Mouse (Mus musculus) lung, embryonic 14.5 days (tissue): ENCODE results near the gene Trabd2b. TPM values are rescaled to one million over a fixed set of nuclear protein-coding genes. Genes with fewer than 3 reads are reported as not detected.

ENCODE experiments used
- ATAC-seq: fragments of 200-750 bp; cut with Nextera tagmentation; 2 replicates; pipeline ENCODE4 v1.8.0; 2017; ENCODE audit warnings: mild to moderate bottlenecking, moderate TSS enrichment, moderate library complexity; ENCODE audit not compliant: insufficient read depth
- DNase-seq: peaks from one replicate; pipeline ENCODE4 v3.0.0-alpha.2; 2015
- H3K27ac ChIP-seq: fragments of 300-500 bp; sonication (generic); 2 replicates; pipeline ENCODE4 v1.5.1; 2014; ENCODE audit warnings: low read depth, mild to moderate bottlenecking, moderate library complexity
- H3K27me3 ChIP-seq: fragments of 300-500 bp; sonication (generic); 2 replicates; pipeline ENCODE4 v1.6.1; 2014; ENCODE audit warnings: low read length, control low read depth; ENCODE audit not compliant: insufficient read depth
- H3K36me3 ChIP-seq: fragments of 300-500 bp; sonication (generic); 2 replicates; pipeline ENCODE4 v1.6.1; 2014; ENCODE audit warnings: control low read depth; ENCODE audit not compliant: insufficient read depth
- H3K4me1 ChIP-seq: fragments of 300-500 bp; sonication (generic); 2 replicates; pipeline ENCODE4 v1.6.1; 2014; ENCODE audit warnings: antibody characterized with exemption, control low read depth; ENCODE audit not compliant: insufficient read depth
- H3K4me2 ChIP-seq: fragments of 300-500 bp; sonication (generic); 2 replicates; pipeline ENCODE4 v1.6.1; 2014; ENCODE audit warnings: mild to moderate bottlenecking
- H3K4me3 ChIP-seq: fragments of 300-500 bp; sonication (generic); 2 replicates; pipeline ENCODE4 v1.5.1; 2014; ENCODE audit warnings: low read depth, low read length
- H3K9ac ChIP-seq: fragments of 300-500 bp; sonication (generic); 2 replicates; pipeline ENCODE4 v1.6.1; 2014
- H3K9me3 ChIP-seq: fragments of 300-500 bp; sonication (generic); 2 replicates; pipeline ENCODE4 v1.6.1; 2016; ENCODE audit warnings: low read depth, low read length, control low read depth
- CTCF ChIP-seq: IDR thresholded peaks from 2 replicates; pipeline ENCODE4 v1.5.1; 2016; ENCODE audit warnings: antibody characterized with exemption, low read depth
- WGBS: fragments of 180-500 bp; shearing (Covaris S2); extraction: QIAGEN DNeasy Blood & Tissue Kit; methylation state at CpG from one replicate; pipeline ENCODE4 v1.1.7; 2014; 5-methylcytosine and 5-hydroxymethylcytosine counted together
- polyA plus RNA-seq: library from polyadenylated mRNA; unstranded; fragments of >200 nt; fragmentation: Nextera tagmentation; extraction: Ambion mirVana; gene quantifications from 2 replicates; pipeline ENCODE4 v1.2.1, GENCODE M21; 2014

Gene Trabd2b
- polyA plus RNA-seq, 1 experiment from 2014 or later, result 4.6 TPM

DNA sequence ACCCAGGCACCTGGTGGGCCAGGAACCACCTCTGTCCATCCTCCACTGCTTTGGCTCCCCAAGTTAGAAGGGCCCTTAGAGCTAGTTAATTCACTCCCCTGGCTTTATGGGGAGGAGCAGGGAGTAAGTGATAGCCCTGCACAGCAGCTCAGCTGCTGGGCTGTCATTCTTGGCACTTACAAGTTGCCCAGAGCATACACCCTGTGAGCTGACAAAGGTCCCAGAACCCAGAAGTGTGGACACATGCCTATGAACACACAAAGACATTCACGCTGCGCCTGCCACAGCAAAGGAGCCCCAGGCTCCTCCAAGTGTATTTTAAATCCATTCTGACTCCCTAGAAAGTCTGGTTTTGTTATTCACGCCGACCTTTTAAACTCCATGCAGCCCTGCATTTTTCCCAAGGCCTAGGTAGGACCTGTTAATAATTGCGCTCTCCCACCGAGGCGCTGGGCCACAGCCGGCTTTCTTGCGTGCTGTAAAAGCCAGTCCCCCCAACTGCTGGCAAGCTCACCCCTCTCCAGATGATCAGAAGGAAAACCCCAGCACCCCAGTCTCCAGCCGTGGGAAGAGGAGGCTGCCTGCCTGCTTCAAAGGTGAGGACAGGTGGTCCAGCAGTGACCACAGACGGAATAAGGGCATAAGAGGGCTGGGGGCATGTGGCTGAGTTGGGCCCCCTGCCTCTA is 144.1 kb downstream of the Trabd2b start:
- Histone ChIP-seq H3K9me3 (no peaks in the 10 kb centered on the region), H3K4me1 (no peaks in the 10 kb centered on the region), H3K9ac (no peak overlapping the region), H3K4me2 (no peak overlapping the region), H3K27me3 (no peaks in the 10 kb centered on the region), H3K4me3 (no peak overlapping the region), H3K36me3 (no peaks in the 10 kb centered on the region), H3K27ac (no peak overlapping the region)
- WGBS, result 50% methylated on average over 11 of the region's 11 CpGs
- DNase-seq (no peak), ATAC-seq (no peak)
- TF ChIP-seq CTCF, result no peak

DNA sequence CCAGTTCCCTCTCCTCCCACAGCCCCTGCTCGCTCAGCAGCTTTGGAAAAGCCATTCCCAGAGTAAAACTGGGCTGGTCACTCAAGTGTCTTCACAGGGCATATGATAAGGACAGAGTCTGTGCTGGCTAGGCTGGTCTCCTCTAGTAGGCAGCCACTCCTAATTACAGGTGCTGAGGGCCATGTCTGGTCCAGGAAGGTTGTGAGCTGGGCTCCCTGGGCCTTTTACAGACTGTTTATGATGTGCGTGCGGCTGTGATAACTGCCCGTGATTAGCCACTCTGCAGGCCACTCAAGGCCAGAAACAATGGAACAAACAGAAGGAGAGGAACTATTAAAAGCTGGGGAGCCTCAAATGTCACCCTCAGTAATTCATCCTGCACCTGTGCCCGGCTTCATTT is 150.4 kb downstream of the Trabd2b start:
- no peak overlapping the region for H3K27ac ChIP-seq
- no peak for TF ChIP-seq CTCF
- H3K9me3 ChIP-seq, result no peaks in the 10 kb centered on the region
- no peaks in the 10 kb centered on the region for H3K36me3 ChIP-seq
- no peak overlapping the region for H3K4me3 ChIP-seq
- H3K4me2 ChIP-seq, result no peak overlapping the region
- DNase-seq, result no peak
- no peak for ATAC-seq
- WGBS, result 60% methylated on average over 5 of the region's 5 CpGs
- no peaks in the 10 kb centered on the region; the same call in 1 of the 2 replicates for H3K4me1 ChIP-seq
- no peaks in the 10 kb centered on the region for H3K27me3 ChIP-seq
- no peak overlapping the region for H3K9ac ChIP-seq

DNA sequence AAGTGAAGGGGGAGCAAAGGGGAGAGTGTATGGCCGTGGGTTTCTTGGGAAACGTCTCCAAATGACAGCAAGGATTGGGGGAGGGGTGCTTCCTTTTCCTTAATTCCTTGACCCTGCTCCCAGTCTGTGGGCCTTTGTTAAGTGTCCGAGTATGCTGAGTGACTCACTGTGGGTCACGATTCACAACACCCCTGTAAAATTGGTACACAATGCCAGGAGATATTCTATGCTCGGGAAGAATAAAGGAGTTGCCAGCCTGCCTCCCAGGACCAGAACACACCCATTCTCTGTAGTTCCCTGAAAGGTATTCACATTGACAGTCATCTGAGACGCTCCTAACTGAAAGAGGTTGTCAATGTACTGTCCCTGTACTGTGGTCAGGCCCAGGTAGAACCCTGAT is 151.2 kb downstream of the Trabd2b start:
- Histone ChIP-seq H3K4me1 (no peaks in the 10 kb centered on the region; the same call in 1 of the 2 replicates), H3K27ac (no peak overlapping the region), H3K9ac (no peak overlapping the region), H3K4me3 (no peak overlapping the region), H3K4me2 (no peak overlapping the region), H3K9me3 (no peaks in the 10 kb centered on the region), H3K27me3 (no peaks in the 10 kb centered on the region), H3K36me3 (no peaks in the 10 kb centered on the region)
- no peak for ATAC-seq
- 47% methylated on average over 6 of the region's 6 CpGs for WGBS
- no peak for TF ChIP-seq CTCF
- DNase-seq, result no peak

DNA sequence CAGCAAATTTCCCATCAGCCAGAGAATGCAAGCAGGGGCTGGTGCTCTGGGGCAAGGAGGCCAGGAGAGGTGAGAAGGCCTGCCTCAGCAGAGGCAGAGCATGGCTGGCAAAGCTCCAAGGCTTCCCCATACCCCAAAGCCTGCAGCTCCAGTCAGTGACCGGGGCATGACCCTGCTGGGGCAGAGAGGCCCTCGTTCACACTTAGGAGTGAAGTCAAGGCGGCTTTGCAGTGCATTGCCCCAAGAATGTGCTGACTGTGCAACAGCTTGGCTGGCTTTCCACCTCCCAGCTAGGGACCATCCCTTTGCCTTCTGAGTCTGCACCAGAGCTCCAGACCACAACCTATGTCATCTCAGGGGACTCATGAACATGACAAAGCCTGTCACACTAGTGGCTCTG is 152.0 kb downstream of the Trabd2b start:
- H3K9ac ChIP-seq, result no peak overlapping the region
- 33% methylated on average over 3 of the region's 3 CpGs for WGBS
- no peaks in the 10 kb centered on the region for H3K9me3 ChIP-seq
- no peaks in the 10 kb centered on the region for H3K36me3 ChIP-seq
- TF ChIP-seq CTCF, result no peak
- H3K27ac ChIP-seq, result no peak overlapping the region
- no peak overlapping the region for H3K4me3 ChIP-seq
- ATAC-seq (peak; percentile 45; the same call in 1 of the 2 replicates), DNase-seq (peak; percentile 51)
- H3K4me1 ChIP-seq, result no peaks in the 10 kb centered on the region; the same call in 1 of the 2 replicates
- H3K4me2 ChIP-seq, result no peak overlapping the region
- H3K27me3 ChIP-seq, result no peaks in the 10 kb centered on the region

DNA sequence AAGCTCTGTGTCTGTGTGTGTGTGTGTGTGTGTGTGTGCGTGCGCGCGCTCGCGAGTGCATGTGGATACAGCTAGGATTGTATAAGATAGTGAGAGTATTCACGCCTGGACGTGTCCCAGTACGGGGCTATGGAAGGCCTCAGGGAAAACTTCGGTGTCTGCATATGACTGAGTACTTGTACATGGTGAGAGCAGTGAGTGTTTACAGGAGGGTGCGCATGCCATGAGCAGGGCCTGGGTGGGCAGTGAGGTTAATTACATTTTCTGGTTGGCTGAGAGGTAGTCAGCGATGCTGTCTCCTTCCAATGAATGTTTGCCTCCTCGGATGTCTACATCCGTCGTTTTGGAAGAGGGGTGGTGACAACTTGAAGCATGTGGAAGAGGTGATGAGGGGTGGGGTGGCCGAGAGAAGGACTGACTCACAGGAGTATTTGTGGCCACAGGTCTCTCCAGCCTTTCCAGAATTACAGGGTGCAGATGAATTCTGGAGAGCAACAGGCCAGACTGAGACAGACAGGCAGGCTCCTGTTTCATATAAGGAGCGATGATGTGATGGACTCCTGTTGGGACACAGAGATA is 154.2 kb downstream of the Trabd2b start:
- WGBS, result 66% methylated on average over 17 of the region's 17 CpGs
- ATAC-seq, result no peak

DNA sequence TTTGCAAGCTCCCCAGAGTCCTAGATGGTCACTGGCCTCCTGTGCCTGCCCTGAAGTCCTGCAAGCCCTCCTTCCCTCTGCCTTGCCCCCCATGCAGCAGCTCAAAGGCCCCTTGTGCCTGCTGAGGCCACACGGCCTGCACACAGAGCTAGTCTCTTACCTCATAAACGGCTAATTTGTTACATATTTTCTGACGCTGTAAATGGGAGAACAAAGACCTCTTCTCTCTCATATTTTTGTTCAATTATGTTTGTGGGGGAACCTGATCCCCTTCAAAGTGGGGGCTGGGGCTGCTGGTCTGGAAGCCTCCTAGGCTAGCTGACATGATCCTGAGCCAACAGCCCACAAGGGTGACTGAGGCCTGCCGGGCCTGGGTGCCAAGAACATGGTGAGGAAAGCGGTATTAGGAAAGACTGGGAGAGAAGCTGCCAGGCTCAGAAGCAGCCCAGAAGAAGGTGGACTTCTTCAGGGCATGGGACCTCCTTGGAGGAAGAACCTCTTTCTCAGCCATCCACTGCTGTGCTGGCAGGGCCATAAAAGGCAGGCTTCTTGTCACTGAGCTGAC is 157.7 kb downstream of the Trabd2b start:
- no peak overlapping the region for H3K27ac ChIP-seq

More for the DNA sequence above, 154.2 kb downstream of the Trabd2b start:
- no peaks in the 10 kb centered on the region; the same call in 1 of the 2 replicates for H3K4me1 ChIP-seq
- H3K4me3 ChIP-seq, result no peak overlapping the region
- DNase-seq, result no peak
- no peaks in the 10 kb centered on the region for H3K27me3 ChIP-seq
- TF ChIP-seq CTCF, result no peak
- H3K27ac ChIP-seq, result no peak overlapping the region
- no peak overlapping the region for H3K9ac ChIP-seq
- no peak overlapping the region for H3K4me2 ChIP-seq
- no peaks in the 10 kb centered on the region for H3K9me3 ChIP-seq
- H3K36me3 ChIP-seq, result no peaks in the 10 kb centered on the region

DNA sequence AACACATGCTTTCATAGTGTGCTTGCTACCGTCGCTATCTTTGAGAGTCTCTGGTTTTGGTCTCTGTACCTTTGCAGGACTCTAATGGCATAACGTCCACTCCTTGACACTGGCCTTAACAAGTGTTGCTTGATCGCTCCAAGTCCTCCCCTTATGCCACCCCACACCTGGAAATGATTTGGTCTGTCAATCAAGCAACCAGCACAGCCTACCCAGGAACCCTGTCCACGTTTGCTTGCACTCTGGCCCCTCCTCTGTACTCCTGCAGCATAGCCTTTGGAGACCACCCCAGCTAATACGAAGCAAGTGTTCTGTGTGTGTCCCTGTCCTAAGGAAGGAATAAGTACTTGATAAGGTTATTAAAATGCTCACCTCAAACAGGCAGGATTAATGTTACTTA is 161.1 kb downstream of the Trabd2b start:
- 38% methylated on average over 6 of the region's 6 CpGs for WGBS
- H3K4me3 ChIP-seq, result no peak overlapping the region
- no peak overlapping the region for H3K9ac ChIP-seq
- no peaks in the 10 kb centered on the region for H3K27me3 ChIP-seq
- H3K9me3 ChIP-seq, result no peaks in the 10 kb centered on the region
- H3K4me1 ChIP-seq, result no peaks in the 10 kb centered on the region
- no peak for TF ChIP-seq CTCF
- H3K36me3 ChIP-seq, result no peaks in the 10 kb centered on the region
- H3K27ac ChIP-seq, result no peak overlapping the region
- no peak overlapping the region for H3K4me2 ChIP-seq
- ATAC-seq (no peak), DNase-seq (no peak)

More for the DNA sequence above, 157.7 kb downstream of the Trabd2b start:
- Histone ChIP-seq H3K9me3 (no peaks in the 10 kb centered on the region), H3K4me2 (no peak overlapping the region), H3K27me3 (no peaks in the 10 kb centered on the region), H3K4me3 (no peak overlapping the region), H3K4me1 (no peaks in the 10 kb centered on the region), H3K9ac (no peak overlapping the region), H3K36me3 (no peaks in the 10 kb centered on the region)
- no peak for DNase-seq
- no peak for TF ChIP-seq CTCF
- 38% methylated on average over 5 of the region's 5 CpGs for WGBS
- no peak for ATAC-seq
